Mouse (Mus musculus) spleen, adult 2 months (tissue): ENCODE results near the gene Mrpl37.

ENCODE experiments used
- CTCF ChIP-seq: fragments of 200-500 bp; IDR thresholded peaks from 2 replicates; pipeline ENCODE4 v1.5.1; 2011; ENCODE audit warnings: mild to moderate bottlenecking, inconsistent platforms; ENCODE audit not compliant: insufficient read depth, insufficient read length, insufficient replicate concordance; ENCODE audit errors: extremely low read depth
- POLR2A ChIP-seq: fragments of 200-500 bp; IDR thresholded peaks from 2 replicates; pipeline ENCODE4 v1.6.1; 2011; ENCODE audit warnings: low read depth, low read length, inconsistent platforms

DNA sequence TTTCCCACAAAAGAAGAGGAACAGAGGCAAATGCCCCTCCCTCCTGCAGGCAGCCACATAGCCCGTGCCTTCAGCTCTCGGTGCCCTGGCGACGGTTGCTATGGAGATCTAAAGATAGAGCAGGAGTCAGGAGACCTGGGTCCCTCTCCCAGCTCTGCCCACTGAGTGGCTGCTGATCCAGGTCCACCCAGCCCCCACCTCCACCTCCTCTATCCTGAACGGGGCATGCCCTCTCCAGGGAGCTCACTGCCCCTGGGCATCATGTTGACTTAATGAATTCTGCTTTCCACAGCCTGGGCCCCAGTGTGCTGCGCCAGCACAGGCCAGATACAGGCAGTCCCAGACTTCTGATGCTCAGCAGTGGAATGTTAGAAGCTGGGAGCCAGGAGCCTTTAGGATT, 18.2 kb upstream of the Mrpl37 start:
- TF ChIP-seq POLR2A (no peak), CTCF (no peak)
